Mouse (Mus musculus): ENCODE measurements around the gene Mrpl53. TPM values are rescaled to one million over a fixed set of nuclear protein-coding genes. Genes with fewer than 3 reads are reported as not detected.
"Not testable (repeated sequence)": the region's sequence is repeated elsewhere in the genome, so short reads cannot be mapped to it uniquely, and the experiment has no call there.

Gene Mrpl53
- polyA plus RNA-seq, 1 experiment from 2014 or later: 121 TPM

DNA sequence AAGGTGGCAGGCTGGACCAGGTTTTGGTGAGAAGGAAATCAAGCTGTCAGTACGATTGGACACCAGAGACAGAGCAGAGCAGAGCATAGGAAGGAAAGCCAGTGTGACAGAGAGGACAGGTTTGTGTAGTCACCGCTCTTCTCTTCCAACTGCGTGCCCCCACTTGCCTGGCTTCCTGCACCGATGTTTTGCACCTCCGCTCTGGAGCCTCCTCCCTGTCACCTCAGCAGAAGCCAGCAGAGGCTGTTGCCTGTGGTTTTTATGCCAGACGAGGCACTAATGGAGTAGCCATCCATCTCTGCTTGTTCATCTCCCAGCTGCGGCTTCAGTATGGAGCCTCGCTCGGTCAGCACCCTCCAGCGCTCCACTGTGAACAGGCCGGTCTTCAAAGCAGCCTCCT, 34.0 kb downstream of the Mrpl53 start:
- Histone ChIP-seq H3K9me3 (no peaks in the 10 kb centered on the region), H3K27me3 (no peaks in the 10 kb centered on the region; the same call in 1 of the 2 replicates), H3K4me1 (peaks cover 14% of the 10 kb centered on the region), H3K4me3 (no peak overlapping the region), H3K9ac (replicated peaks) (no peak overlapping the region), H3K36me3 (no peaks in the 10 kb centered on the region), H3K27ac (replicated peaks) (no peak overlapping the region), H3K4me2 (replicated peaks) (no peak overlapping the region)
- no peak for ATAC-seq (replicated peaks)
- WGBS: 50% methylated on average over 11 of the region's 11 CpGs

- ATAC-seq (replicated peaks): no peak
- no peak overlapping the region for H3K4me2 ChIP-seq (replicated peaks)
- no peak overlapping the region for H3K9ac ChIP-seq (replicated peaks)
- H3K4me1 ChIP-seq: peaks cover 8% of the 10 kb centered on the region
- H3K4me3 ChIP-seq: no peak overlapping the region
- no peaks in the 10 kb centered on the region for H3K36me3 ChIP-seq
- WGBS: 83% methylated on average over 2 of the region's 2 CpGs
- H3K9me3 ChIP-seq: no peaks in the 10 kb centered on the region
- no peaks in the 10 kb centered on the region; the same call in 1 of the 2 replicates for H3K27me3 ChIP-seq
- no peak overlapping the region for H3K27ac ChIP-seq (replicated peaks)
Observed at GRCm38 (mm10) chr6:83145209-83145608, 36.4 kb downstream of the Mrpl53 start.

DNA sequence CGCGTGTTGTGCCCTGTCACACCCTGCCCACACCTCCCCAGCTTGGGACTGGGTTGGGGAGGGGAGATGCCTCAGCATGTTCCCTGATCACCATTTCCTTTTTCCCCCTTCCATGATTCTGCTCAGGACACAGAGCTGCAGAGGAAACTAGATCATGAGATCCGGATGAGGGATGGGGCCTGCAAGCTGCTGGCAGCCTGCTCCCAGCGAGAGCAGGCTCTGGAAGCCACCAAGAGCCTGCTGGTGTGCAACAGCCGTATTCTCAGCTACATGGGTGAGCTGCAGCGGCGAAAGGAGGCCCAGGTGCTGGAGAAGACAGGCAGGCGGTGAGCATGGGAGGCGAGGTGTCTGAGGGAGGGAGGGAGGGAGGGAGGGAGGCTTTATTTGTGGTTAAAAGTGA, 37.0 kb downstream of the Mrpl53 start:
- Histone ChIP-seq H3K4me1 (peaks cover 8% of the 10 kb centered on the region), H3K27ac (replicated peaks) (no peak overlapping the region), H3K9ac (replicated peaks) (no peak overlapping the region), H3K9me3 (no peaks in the 10 kb centered on the region), H3K27me3 (no peaks in the 10 kb centered on the region; the same call in 1 of the 2 replicates), H3K4me3 (no peak overlapping the region), H3K36me3 (no peaks in the 10 kb centered on the region), H3K4me2 (replicated peaks) (no peak overlapping the region)
- WGBS: 80% methylated on average over 9 of the region's 9 CpGs
- no peak for ATAC-seq (replicated peaks)

- Histone ChIP-seq H3K4me3 (no peak overlapping the region), H3K4me1 (peaks cover 2% of the 10 kb centered on the region), H3K4me2 (replicated peaks) (no peak overlapping the region), H3K36me3 (no peaks in the 10 kb centered on the region), H3K9ac (replicated peaks) (no peak overlapping the region), H3K9me3 (no peaks in the 10 kb centered on the region), H3K27ac (replicated peaks) (no peak overlapping the region), H3K27me3 (no peaks in the 10 kb centered on the region; the same call in 1 of the 2 replicates)
- no peak for ATAC-seq (replicated peaks)
- 56% methylated on average over 7 of the region's 7 CpGs for WGBS
Observed at GRCm38 (mm10) chr6:83147280-83147679, 38.4 kb downstream of the Mrpl53 start.

GRCm38 (mm10) chr6:83151721-83152120, 42.9 kb downstream of the Mrpl53 start:
- H3K27me3 ChIP-seq: no peaks in the 10 kb centered on the region
- peaks cover 20% of the 10 kb centered on the region for H3K4me1 ChIP-seq
- H3K36me3 ChIP-seq: peaks cover 5% of the 10 kb centered on the region; the same call in 1 of the 2 replicates
- WGBS: 23% methylated on average over 8 of the region's 8 CpGs
- no peak overlapping the region for H3K27ac ChIP-seq (replicated peaks)
- H3K4me3 ChIP-seq: no peak overlapping the region
- ATAC-seq (replicated peaks): no peak
- no peak overlapping the region for H3K4me2 ChIP-seq (replicated peaks)
- no peaks in the 10 kb centered on the region for H3K9me3 ChIP-seq
- no peak overlapping the region for H3K9ac ChIP-seq (replicated peaks)

- H3K36me3 ChIP-seq: peaks cover 5% of the 10 kb centered on the region; the same call in 1 of the 2 replicates
- H3K9me3 ChIP-seq: no peaks in the 10 kb centered on the region
- H3K27me3 ChIP-seq: no peaks in the 10 kb centered on the region
- peaks cover 20% of the 10 kb centered on the region for H3K4me1 ChIP-seq
- no peak overlapping the region for H3K27ac ChIP-seq (replicated peaks)
- ATAC-seq (replicated peaks): no peak
- no peak overlapping the region for H3K9ac ChIP-seq (replicated peaks)
- H3K4me3 ChIP-seq: no peak overlapping the region
- 86% methylated on average over 12 of the region's 12 CpGs for WGBS
- H3K4me2 ChIP-seq (replicated peaks): no peak overlapping the region
Observed at GRCm38 (mm10) chr6:83153038-83153437, 44.2 kb downstream of the Mrpl53 start.

DNA sequence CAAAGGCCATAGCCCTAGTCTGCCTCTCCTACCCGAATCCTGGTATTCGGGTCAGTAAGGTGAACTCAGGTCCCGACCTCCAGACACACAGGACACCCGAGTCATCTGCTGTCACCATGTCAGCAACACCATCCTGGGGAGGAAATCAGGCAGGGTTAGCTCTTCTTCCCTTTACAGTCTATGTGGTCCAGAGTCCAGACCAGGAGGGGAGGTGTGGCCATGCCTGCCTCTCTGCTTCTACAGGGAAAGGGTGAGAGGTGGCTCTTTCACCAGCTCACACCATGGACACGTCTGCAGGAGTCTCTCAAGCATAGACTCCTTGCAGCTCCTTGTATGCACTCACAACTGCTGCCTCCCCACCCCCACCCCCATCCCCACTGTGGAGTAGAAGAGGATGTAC, 44.6 kb downstream of the Mrpl53 start:
- no peak overlapping the region for H3K4me2 ChIP-seq (replicated peaks)
- H3K36me3 ChIP-seq: peaks cover 5% of the 10 kb centered on the region; the same call in 1 of the 2 replicates
- peaks cover 20% of the 10 kb centered on the region for H3K4me1 ChIP-seq
- 78% methylated on average over 5 of the region's 5 CpGs for WGBS
- H3K27ac ChIP-seq (replicated peaks): no peak overlapping the region
- no peak overlapping the region for H3K4me3 ChIP-seq
- no peak for ATAC-seq (replicated peaks)
- no peaks in the 10 kb centered on the region for H3K9me3 ChIP-seq
- H3K27me3 ChIP-seq: no peaks in the 10 kb centered on the region
- no peak overlapping the region for H3K9ac ChIP-seq (replicated peaks)

DNA sequence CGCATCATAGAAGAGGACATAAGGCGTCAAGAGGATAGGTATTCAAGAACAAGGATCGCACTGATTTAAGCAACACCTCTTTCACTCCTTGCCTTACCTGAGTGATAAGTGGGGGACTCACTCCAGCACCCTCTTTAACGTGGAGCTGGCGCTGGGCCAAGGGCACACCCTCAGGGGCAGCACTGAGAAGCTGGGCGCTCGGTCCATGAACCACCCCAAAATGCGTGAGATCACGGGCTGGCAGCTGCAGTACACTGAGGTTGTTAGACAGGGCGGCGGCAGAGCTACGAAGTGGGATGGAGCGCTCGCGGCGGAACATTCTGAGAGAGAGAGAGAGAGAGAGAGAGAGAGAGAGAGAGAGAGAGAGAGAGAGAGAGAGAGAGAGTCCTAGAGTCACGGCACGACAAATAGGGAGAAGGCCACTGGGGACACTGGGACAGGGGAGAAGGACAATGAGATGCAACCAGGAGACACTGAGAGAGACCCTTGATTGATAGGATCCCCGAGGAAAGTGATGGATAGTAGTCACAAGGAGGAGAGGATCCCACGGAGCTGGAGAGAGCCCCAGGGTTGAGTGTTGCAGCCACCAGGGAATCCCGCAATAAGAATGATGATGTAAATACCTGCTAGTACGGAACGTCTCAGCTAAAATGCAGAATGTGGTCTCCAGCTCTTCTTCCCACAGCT, 46.9 kb downstream of the Mrpl53 start:
- Histone ChIP-seq H3K27me3 (peaks cover 9% of the 10 kb centered on the region), H3K4me3 (peak overlapping the region; percentile 50), H3K9ac (replicated peaks) (peak overlapping the region; percentile 55), H3K9me3 (no peaks in the 10 kb centered on the region), H3K4me2 (replicated peaks) (peak overlapping the region; percentile 72), H3K27ac (replicated peaks) (peak overlapping the region; percentile 49), H3K4me1 (peaks cover 20% of the 10 kb centered on the region), H3K36me3 (peaks cover 5% of the 10 kb centered on the region; the same call in 1 of the 2 replicates)
- 7% methylated on average over 23 of the region's 23 CpGs for WGBS
- peak; percentile 47 for ATAC-seq (replicated peaks)

GRCm38 (mm10) chr6:83156259-83156684, 47.4 kb downstream of the Mrpl53 start, which contains the start of the genes Wdr54 and 1700003E16Rik:
Gene Wdr54, minus strand, starts transcription at chr6:83156397.
Gene 1700003E16Rik, plus strand, starts transcription at chr6:83156404.
- Histone ChIP-seq H3K9ac (replicated peaks) (peak within 1 kb of the TSS; percentile 55), H3K9me3 (no peaks in the 10 kb centered on the region), H3K27me3 (peaks cover 15% of the 10 kb centered on the region), H3K4me1 (peaks cover 20% of the 10 kb centered on the region), H3K4me3 (peak within 1 kb of the TSS; percentile 50), H3K4me2 (replicated peaks) (peak within 1 kb of the TSS; percentile 72), H3K36me3 (peaks cover 5% of the 10 kb centered on the region; the same call in 1 of the 2 replicates), H3K27ac (replicated peaks) (peak within 1 kb of the TSS; percentile 49)
- whole genome bisulfite sequencing: under 1% methylated on average over 32 of the region's 32 CpGs
- ATAC-seq (replicated peaks): peak; percentile 92

- 31% methylated on average over 3 of the region's 3 CpGs for WGBS
- ATAC-seq (replicated peaks); H3K36me3 ChIP-seq; H3K27ac ChIP-seq (replicated peaks); H3K4me3 ChIP-seq; H3K9ac ChIP-seq (replicated peaks); H3K9me3 ChIP-seq; H3K4me2 ChIP-seq (replicated peaks): not testable (repeated sequence)
- Histone ChIP-seq H3K4me1 (peaks cover 31% of the 10 kb centered on the region), H3K27me3 (peaks cover 36% of the 10 kb centered on the region)
Observed at GRCm38 (mm10) chr6:83159456-83159855, 50.6 kb downstream of the Mrpl53 start.
